ENCODE assay signal across 17 mouse cellular contexts in the genomic region with DNA sequence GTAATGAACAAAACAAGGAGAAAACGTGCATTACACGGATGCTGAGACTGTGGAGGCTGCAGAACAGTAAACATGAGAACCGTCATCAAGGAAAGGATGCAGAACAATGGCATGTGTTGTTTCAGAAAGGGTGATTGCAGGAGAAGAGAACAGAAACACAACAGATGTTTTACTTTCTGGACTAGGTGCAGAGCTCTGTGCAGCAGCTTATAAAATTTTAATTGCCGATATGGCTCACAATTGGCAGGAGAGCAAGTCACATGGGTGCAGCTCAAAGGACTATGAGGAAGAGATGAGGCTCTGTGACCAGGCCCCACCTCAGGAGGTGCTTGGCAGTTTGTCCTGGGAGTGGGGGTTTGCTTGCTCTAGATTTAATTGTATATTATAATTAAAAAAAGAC. TPM values are rescaled to one million over a fixed set of nuclear protein-coding genes. Genes with fewer than 3 reads are reported as not detected.
DNase-seq lines count a peak whose midpoint lies in the region; ATAC-seq lines count a peak whose summit lies in the region.
"Had no signal": no experiment of that assay in that cellular context is flagged by ENCODE, and none has a peak within 500 bp of the region (broad histone marks: within the 10 kb centered on the region; RNA-seq: fewer than 3 reads in every experiment).

No protein-coding gene starts in this region.

- no peak overlapping the region for H3K4me2 ChIP-seq in limb, embryonic 12.5 days

- ATAC-seq in limb, embryonic 12.5 days (ENCODE audit: insufficient number of reproducible peaks, insufficient read depth, low FRiP score, low TSS enrichment, low read depth) = peak; percentile 88; the same call in 1 of the 2 replicates
- ATAC-seq: inflammation-experienced regulatory T-cells, adult 6 months; lung, postnatal 0 days had no signal

- DNase-seq in heart, postnatal 10 days = peak; percentile 22 to 45
- no peak for DNase-seq in heart, adult 11 months
- DNase-seq in urinary bladder, postnatal 14 days (ENCODE audit: low spot score) = peak; percentile 45
- no peak for DNase-seq in urinary bladder, postnatal 36 days (ENCODE audit: low spot score in 2 of 2)
- DNase-seq in left cerebral cortex, adult 11 months (ENCODE audit: low spot score) = no peak
- DNase-seq in right cerebral cortex, adult 2 months (ENCODE audit: low spot score in 2 of 2) = no peak
- DNase-seq: cerebellum, adult 8-10 months; gastrocnemius, postnatal 25 days; kidney, adult 2 months; kidney, postnatal 10 days; left cerebral cortex, postnatal 4 days had no signal

- H3K27ac ChIP-seq in limb, embryonic 12.5 days = peak overlapping the region; percentile 83
- H3K27ac ChIP-seq: heart, embryonic 10.5 days; layer of hippocampus, adult 2 months had no signal

- H3K4me1 ChIP-seq in limb, embryonic 12.5 days (replicated peaks) = peaks cover 17% of the 10 kb centered on the region
- H3K4me1 ChIP-seq: heart, embryonic 10.5 days had no signal

- no peaks in the 10 kb centered on the region for H3K27me3 ChIP-seq in limb, embryonic 12.5 days

- no peak overlapping the region for H3K9ac ChIP-seq in limb, embryonic 12.5 days (replicated peaks)

- H3K4me3 ChIP-seq in limb, embryonic 12.5 days (replicated peaks) = no peak overlapping the region
- H3K4me3 ChIP-seq: erythroblast, embryonic 14.5 days; heart, embryonic 10.5 days; layer of hippocampus, adult 2 months had no signal

- intact Hi-C loops in heart, postnatal 10 days (cut with DNase I) = no loop called here

- no peaks in the 10 kb centered on the region for H3K9me3 ChIP-seq in limb, embryonic 12.5 days
- H3K9me3 ChIP-seq: heart, embryonic 10.5 days had no signal

- 24% methylated on average over 4 of the region's 4 CpGs for WGBS in limb, embryonic 12.5 days

- no peaks in the 10 kb centered on the region for H3K36me3 ChIP-seq in limb, embryonic 12.5 days
- H3K36me3 ChIP-seq: heart, embryonic 10.5 days had no signal

RNA-seq across cellular contexts. Expression of a gene that starts 12.6 kb away (rescaled TPM):
- 10 to 100 TPM; 35.1 to 37.0 TPM for total RNA-seq in heart, postnatal 10 days (2021)
- 56.8 and 71.9 TPM in 2 replicates for polyA plus RNA-seq in limb, embryonic 12.5 days (2016; fragmentation: Nextera tagmentation; extraction: Ambion mirVana)

Comparison
In these comparisons a context has a peak if more than half of its experiments do, and no peak if none do; other contexts are left out.
1. DNase-seq: peak in heart, postnatal 10 days (2 of 2) and urinary bladder, postnatal 14 days (single experiment); none in heart, adult 11 months (single experiment), urinary bladder, postnatal 36 days (0 of 2), left cerebral cortex, adult 11 months (single experiment) and right cerebral cortex, adult 2 months (0 of 2).